Mouse (Mus musculus): ENCODE measurements around the gene Slc38a2.

DNA sequence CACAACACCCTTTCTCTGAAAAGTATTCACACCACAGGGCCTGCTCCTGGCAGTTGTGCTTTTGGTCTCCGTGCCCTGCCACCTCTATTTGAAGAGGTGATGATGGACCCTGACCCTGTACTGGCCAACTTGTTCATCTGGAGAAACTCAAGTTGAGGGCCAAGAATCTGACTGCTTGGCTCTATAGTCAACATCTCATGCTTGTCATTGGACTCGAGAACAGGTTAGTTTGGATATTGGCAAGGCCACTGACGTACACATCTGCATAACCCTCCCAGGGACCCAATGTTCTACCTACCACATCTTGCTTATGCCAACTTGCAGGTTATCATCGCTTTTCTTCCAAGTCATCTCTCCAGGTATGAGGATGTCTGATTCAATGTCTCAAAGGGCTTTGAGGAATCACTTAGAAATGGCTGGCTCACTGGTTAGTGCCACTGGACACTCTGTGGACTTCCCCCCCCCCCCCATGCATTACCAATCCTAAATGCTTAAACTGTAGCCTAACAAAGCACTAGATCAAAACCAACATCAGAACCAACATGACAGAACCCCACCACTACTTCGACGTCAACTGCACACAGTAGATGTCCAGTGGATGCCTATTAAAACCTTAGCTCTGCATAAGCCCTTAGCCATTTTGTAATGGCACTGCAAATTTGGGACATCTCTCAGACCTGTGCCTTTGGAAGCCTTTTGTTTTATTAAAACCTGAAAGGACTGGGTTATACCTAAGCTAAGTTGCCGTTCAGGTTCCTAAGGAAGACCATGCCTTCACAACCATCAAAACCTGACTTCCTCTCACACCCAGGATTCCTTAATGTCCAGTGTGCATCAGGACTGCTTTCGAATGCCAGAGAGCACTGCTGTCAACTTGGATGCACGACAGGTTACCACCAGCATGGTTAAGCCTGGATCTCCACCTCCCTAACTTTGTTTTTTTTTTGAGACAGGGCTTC is 13.1 kb downstream of the Slc38a2 start:
- TF ChIP-seq CTCF (IDR thresholded peaks at IDR 0.05; ENCODE audit: insufficient read depth, low read depth, low read length) (no peak), POLR2A (IDR thresholded peaks at IDR 0.05; ENCODE audit: insufficient read depth, low read depth, low read length) (no peak)

Data from olfactory bulb, adult 2 months (tissue).